In genomic region chr9:77989626-77990025, GRCm38 (mm10) we compare ENCODE assay signal across 30 mouse cellular contexts.
DNase-seq lines count a peak whose midpoint lies in the region; ATAC-seq and TF ChIP-seq lines count a peak whose summit lies in the region.
"Had no signal": no experiment of that assay in that cellular context is flagged by ENCODE, and none has a peak within 500 bp of the region (broad histone marks: within the 10 kb centered on the region; RNA-seq: fewer than 3 reads in every experiment).

No protein-coding gene starts in this region.

- peak; percentile 40 for DNase-seq in forebrain, embryonic 11.5 days (ENCODE audit: low spot score)
- no peak for DNase-seq in heart, embryonic 10.5 days (ENCODE audit: low spot score)
- DNase-seq in heart, postnatal 36 days = no peak
- DNase-seq in kidney, postnatal 0 days (ENCODE audit: low spot score) = peak; percentile 34
- no peak for DNase-seq in kidney, postnatal 4 days
- DNase-seq in testis, postnatal 10 days (ENCODE audit: low spot score) = peak; percentile 41
- DNase-seq in testis, postnatal 14 days (ENCODE audit: low spot score) = no peak
- DNase-seq: adrenal gland, postnatal 10 days; adrenal gland, postnatal 36 days; cerebellum, adult 18-20 months; cerebellum, adult 9-10 months; cerebellum, postnatal 14 days; forebrain, postnatal 0 days; gastrocnemius, postnatal 10 days; gastrocnemius, postnatal 36 days; heart, postnatal 10 days; heart, postnatal 4 days had no signal

- no peaks in the 10 kb centered on the region for H3K27me3 ChIP-seq in forebrain, embryonic 11.5 days (ENCODE audit: control insufficient read depth, insufficient read depth, low read length)
- H3K27me3 ChIP-seq in forebrain, embryonic 13.5 days = no peaks in the 10 kb centered on the region
- H3K27me3 ChIP-seq in heart, embryonic 10.5 days (ENCODE audit: insufficient read depth, poor library complexity, severe bottlenecking) = no peaks in the 10 kb centered on the region
- no peaks in the 10 kb centered on the region for H3K27me3 ChIP-seq in kidney, postnatal 0 days (ENCODE audit: insufficient read depth, low read length)
- H3K27me3 ChIP-seq: CH12.LX; embryonic facial prominence, embryonic 13.5 days; heart, embryonic 15.5 days; Patski had no signal

- WGBS in forebrain, embryonic 11.5 days = 72% methylated on average over 8 of the region's 8 CpGs
- WGBS in forebrain, embryonic 13.5 days = 80% methylated on average over 8 of the region's 8 CpGs
- 57% methylated on average over 8 of the region's 8 CpGs for WGBS in heart, embryonic 10.5 days
- WGBS in kidney, postnatal 0 days = 52% methylated on average over 8 of the region's 8 CpGs

- TF ChIP-seq CTCF in kidney, postnatal 0 days (IDR thresholded peaks at IDR 0.05; ENCODE audit: low read depth) = no peak

- H3K4me3 ChIP-seq in forebrain, embryonic 11.5 days (ENCODE audit: low read depth, low read length) = no peak overlapping the region
- no peak overlapping the region for H3K4me3 ChIP-seq in forebrain, embryonic 13.5 days
- H3K4me3 ChIP-seq in heart, embryonic 10.5 days = no peak overlapping the region
- H3K4me3 ChIP-seq in kidney, postnatal 0 days (replicated peaks; ENCODE audit: low read depth, low read length) = no peak overlapping the region
- H3K4me3 ChIP-seq: embryonic facial prominence, embryonic 13.5 days; erythroblast, embryonic 14.5 days; heart, embryonic 15.5 days had no signal

- H3K4me2 ChIP-seq in forebrain, embryonic 11.5 days (ENCODE audit: low read depth, low read length, severe bottlenecking) = no peak overlapping the region
- H3K4me2 ChIP-seq in forebrain, embryonic 13.5 days = no peak overlapping the region
- no peak overlapping the region for H3K4me2 ChIP-seq in kidney, postnatal 0 days (ENCODE audit: low read length)
- H3K4me2 ChIP-seq: embryonic facial prominence, embryonic 13.5 days; heart, embryonic 11.5 days; heart, embryonic 15.5 days; hindbrain, embryonic 14.5 days had no signal

- no peaks in the 10 kb centered on the region for H3K36me3 ChIP-seq in forebrain, embryonic 11.5 days (ENCODE audit: control insufficient read depth, insufficient read depth, low read length)
- H3K36me3 ChIP-seq in forebrain, embryonic 13.5 days (ENCODE audit: poor library complexity, severe bottlenecking) = no peaks in the 10 kb centered on the region
- H3K36me3 ChIP-seq in heart, embryonic 10.5 days = peaks cover 9% of the 10 kb centered on the region
- H3K36me3 ChIP-seq in kidney, postnatal 0 days (ENCODE audit: insufficient read depth, low read length) = no peaks in the 10 kb centered on the region
- H3K36me3 ChIP-seq: heart, embryonic 15.5 days had no signal

- ATAC-seq in forebrain, embryonic 11.5 days (replicated peaks; ENCODE audit: low FRiP score) = no peak
- ATAC-seq in forebrain, embryonic 13.5 days = no peak
- no peak for ATAC-seq in kidney, postnatal 0 days (replicated peaks; ENCODE audit: low FRiP score, low read depth)
- ATAC-seq: forebrain, embryonic 14.5 days; forebrain, postnatal 0 days; hindbrain, postnatal 0 days; inflammation-experienced regulatory T-cells, adult 6 months; intestine, embryonic 16.5 days; Patski had no signal

- no peaks in the 10 kb centered on the region for H3K9me3 ChIP-seq in forebrain, embryonic 11.5 days (ENCODE audit: control insufficient read depth, low read length)
- H3K9me3 ChIP-seq in forebrain, embryonic 13.5 days (replicated peaks) = no peaks in the 10 kb centered on the region
- no peaks in the 10 kb centered on the region for H3K9me3 ChIP-seq in heart, embryonic 10.5 days
- H3K9me3 ChIP-seq in kidney, postnatal 0 days (replicated peaks; ENCODE audit: low read length) = no peaks in the 10 kb centered on the region
- H3K9me3 ChIP-seq: embryonic facial prominence, embryonic 13.5 days; G1E; heart, embryonic 15.5 days had no signal

- no peaks in the 10 kb centered on the region for H3K4me1 ChIP-seq in forebrain, embryonic 11.5 days (replicated peaks; ENCODE audit: control insufficient read depth, insufficient read depth, low read length)
- peaks cover 10% of the 10 kb centered on the region; the same call in 1 of the 2 replicates for H3K4me1 ChIP-seq in forebrain, embryonic 13.5 days
- H3K4me1 ChIP-seq in heart, embryonic 10.5 days = peaks cover 30% of the 10 kb centered on the region
- no peaks in the 10 kb centered on the region for H3K4me1 ChIP-seq in kidney, postnatal 0 days (replicated peaks; ENCODE audit: insufficient read depth, low read length)
- H3K4me1 ChIP-seq: embryonic facial prominence, embryonic 13.5 days had no signal

- intact Hi-C loops in heart, postnatal 36 days (cut with DNase I) = no loop called here

- no peak overlapping the region for H3K27ac ChIP-seq in forebrain, embryonic 11.5 days (ENCODE audit: low read depth, low read length)
- H3K27ac ChIP-seq in forebrain, embryonic 13.5 days = no peak overlapping the region
- 0 out of 2 replicates have a peak overlapping the region, but pooled peaks have one; percentile 29 for H3K27ac ChIP-seq in heart, embryonic 10.5 days
- no peak overlapping the region for H3K27ac ChIP-seq in kidney, postnatal 0 days
- H3K27ac ChIP-seq: embryonic facial prominence, embryonic 13.5 days; heart, embryonic 15.5 days; hindbrain, embryonic 14.5 days; hindbrain, postnatal 0 days had no signal

- H3K9ac ChIP-seq in forebrain, embryonic 11.5 days (ENCODE audit: low read length) = no peak overlapping the region
- no peak overlapping the region for H3K9ac ChIP-seq in forebrain, embryonic 13.5 days
- no peak overlapping the region for H3K9ac ChIP-seq in kidney, postnatal 0 days (ENCODE audit: low read depth, low read length)
- H3K9ac ChIP-seq: embryonic facial prominence, embryonic 13.5 days; forebrain, postnatal 0 days; heart, embryonic 15.5 days; hindbrain, embryonic 14.5 days had no signal

Comparison
In these comparisons a context has a peak if more than half of its experiments do, and no peak if none do; other contexts are left out.
1. DNase-seq: peak in forebrain, embryonic 11.5 days (single experiment), kidney, postnatal 0 days (single experiment) and testis, postnatal 10 days (single experiment); none in heart, embryonic 10.5 days (single experiment), heart, postnatal 36 days (0 of 2), kidney, postnatal 4 days (0 of 2) and testis, postnatal 14 days (single experiment).